Mouse (Mus musculus): ENCODE results near the gene Ubn1. TPM values are rescaled to one million over a fixed set of nuclear protein-coding genes. Genes with fewer than 3 reads are reported as not detected.

The Ubn1 gene
- total RNA-seq, 2 experiments from 2014 or later, result 34.4 to 35.7 TPM

DNA sequence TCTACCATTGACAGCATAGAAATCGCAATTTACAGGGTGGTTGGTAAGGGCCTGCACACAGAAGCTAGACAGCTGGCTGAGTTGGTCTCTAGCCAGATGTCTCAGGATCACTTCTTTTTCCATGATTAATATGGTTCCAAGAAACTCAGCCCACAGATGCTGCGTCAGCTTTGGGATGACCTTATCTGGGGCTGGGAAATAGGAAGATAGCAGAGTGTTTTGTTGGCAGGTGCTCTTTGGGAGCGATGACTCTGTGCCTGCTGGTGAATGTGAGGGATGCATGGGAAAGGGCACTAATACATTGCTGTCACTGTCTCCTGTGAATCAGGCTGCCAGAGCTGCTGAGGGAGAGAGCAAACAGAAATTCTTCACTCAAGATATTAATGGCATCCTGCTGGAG, 20.5 kb downstream of the Ubn1 start:
- intact Hi-C loops (cut with DNase I), result no loop called here

DNA sequence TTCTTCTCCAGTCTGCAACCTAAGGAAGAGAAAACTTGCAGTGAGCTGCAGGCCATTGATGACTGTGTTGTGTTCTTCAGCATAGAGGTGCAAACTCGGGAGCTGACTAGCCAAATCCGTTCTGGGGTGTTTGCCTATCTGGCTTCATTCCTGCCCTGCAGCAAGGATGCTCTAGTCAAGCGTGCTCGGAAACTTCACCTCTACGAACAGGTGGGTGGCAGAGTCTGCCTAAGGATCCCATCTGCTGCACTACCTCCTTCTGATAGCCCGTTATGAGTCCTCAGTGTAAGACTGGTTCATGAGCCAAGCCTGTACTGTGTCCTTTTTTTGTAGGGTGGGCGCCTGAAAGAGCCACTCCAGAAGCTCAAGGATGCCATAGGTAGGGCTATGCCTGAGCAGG, 22.1 kb downstream of the Ubn1 start:
- DNase-seq, result no peak
- intact Hi-C loops (cut with DNase I), result no loop called here

More for the DNA sequence above, 20.5 kb downstream of the Ubn1 start:
- peak; percentile 27 to 35 for DNase-seq

DNA sequence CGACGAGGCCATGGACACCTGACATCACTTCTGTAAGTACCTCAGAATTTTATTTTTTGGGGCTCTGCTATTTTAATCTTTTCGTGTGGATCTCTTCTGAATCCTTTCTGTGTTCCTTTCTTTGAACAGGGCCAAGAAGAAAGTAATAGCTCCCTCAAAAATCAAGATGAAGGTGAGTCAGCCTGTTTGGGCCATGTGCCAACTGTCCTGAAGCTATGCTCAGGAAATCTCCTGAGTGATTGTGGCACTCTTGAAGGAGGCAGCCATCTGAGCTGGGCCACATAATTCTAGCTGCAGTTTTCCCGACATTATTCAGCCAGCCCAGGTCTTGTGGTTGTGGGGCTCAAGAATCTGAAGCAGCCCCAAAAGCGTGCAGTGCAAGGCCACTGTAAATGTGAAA, 24.5 kb downstream of the Ubn1 start:
- no peak for DNase-seq
- intact Hi-C loops (cut with DNase I), result no loop called here

DNA sequence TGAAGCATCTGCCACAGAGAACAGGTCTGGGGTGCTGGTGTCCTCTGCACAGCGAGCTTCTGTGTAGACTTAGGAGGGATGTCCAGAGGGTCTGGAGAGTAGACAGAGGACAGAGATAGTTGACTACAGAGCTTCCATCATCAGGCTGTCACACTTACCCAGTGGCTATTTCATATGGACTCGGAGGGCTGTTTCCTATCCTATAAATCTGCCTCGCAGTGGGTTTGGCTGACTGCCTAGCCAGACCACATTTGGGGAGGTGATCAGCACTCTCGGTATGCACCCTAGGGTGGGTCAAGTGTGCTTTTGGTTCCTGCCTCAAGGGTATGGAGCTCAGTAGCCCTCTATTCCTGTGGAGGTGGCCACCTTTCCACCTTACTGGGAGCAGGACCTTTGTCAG, 35.3 kb downstream of the Ubn1 start:
- DNase-seq, result no peak
- intact Hi-C loops (cut with DNase I), result no loop called here

DNA sequence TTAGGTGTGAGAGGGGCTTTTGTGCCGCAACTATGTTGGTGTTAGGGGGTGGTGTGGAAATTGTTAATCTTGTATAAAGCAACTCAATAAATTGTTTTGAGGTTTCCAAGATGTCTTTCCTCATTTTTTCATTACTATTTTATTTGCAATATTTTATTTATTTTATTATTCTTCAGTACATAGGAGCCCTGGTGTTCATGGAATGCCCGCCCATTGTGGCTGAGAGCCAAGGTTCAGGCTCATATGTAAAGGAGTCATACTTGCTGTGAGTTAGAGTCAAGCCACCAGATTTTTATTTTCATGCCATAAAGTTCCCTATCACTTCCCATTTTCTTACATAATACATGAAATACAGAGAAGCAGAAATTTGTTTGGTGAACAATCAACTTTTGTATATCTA, 36.3 kb downstream of the Ubn1 start:
- intact Hi-C loops (cut with DNase I), result no loop called here
- no peak for DNase-seq

DNA sequence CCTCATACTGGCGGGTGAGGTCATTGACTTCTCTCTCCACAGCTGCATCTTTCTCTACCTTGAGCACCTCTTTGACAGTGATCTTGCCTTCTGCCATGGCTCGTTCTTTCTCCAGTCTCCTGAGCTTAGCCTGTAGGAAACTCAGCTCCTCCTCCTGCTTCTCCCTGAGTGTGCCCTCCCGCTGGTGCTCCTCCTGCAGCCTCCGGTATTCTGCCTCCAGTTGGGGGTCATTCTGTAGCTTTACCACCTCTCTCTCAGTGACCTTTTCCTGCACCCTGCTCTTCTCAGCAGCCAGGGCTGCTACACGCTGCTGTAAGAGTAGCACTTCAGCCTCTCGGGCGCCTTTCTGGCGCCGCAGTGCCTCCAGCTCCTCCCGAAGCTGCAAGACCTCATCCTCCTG, 39.2 kb downstream of the Ubn1 start:
- no peak for DNase-seq
- intact Hi-C loops (cut with DNase I), result no loop called here

DNA sequence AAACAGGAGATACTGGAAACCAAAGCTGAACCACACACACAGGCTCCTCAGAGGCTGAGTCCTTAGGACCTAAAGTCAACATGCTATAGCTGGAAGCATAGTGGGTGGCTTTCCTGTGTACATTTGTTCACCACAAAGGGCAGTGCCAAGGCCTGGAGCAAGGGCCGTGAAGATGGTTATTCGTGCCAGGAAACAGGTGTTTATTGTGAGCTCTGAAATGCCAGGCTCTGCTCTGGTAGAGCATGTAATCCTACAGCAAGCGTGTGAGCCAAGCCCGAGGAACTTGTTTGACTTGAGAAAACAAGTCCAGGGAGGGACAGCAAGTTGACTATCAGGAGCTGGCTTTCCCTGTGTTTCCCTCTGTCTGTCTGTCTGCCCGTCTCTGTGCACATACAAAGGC, 43.4 kb downstream of the Ubn1 start:
- no peak for DNase-seq
- intact Hi-C loops (cut with DNase I), result no loop called here

DNA sequence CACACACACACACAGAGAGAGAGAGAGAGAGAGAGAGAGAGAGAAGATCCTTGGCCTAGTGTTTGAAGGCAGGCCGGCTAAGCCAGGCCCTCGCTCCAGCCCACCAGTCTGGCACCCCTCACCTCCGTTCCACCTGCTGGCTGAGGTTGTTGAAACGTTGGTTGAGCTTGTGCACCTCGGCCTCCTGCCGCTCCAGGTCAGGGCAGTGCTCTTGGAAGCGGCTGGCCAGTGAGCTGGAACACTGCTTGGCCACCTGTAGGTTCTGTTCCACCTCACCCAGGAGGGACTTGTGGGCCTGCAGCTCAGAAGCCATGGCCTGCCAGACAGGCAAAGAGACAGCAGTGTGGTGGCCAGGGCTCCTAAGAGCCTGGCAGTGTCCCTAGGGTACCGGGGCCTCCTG, 46.6 kb downstream of the Ubn1 start:
- intact Hi-C loops (cut with DNase I), result no loop called here
- no peak for DNase-seq

DNA sequence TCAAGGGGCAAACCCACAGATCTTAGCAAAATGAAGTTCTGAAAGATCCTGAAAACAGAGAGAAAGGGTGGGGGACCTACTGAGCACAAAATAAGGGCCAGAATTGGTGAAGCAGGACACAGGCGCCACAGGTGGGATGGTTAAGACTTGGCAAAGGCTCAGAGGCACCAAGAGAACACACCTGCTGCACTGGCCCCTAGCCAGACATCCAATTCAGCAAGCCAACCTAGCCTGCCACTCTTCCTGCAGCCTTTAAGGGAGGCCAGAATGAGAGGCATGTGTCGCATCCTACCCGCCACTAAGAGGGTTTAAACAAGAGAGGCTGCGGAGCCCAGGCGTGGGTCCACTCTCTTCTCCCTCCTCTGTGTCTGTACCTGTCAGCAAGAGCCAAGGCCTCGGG, 51.1 kb downstream of the Ubn1 start:
- intact Hi-C loops (cut with DNase I), result no loop called here
- DNase-seq, result no peak

DNA sequence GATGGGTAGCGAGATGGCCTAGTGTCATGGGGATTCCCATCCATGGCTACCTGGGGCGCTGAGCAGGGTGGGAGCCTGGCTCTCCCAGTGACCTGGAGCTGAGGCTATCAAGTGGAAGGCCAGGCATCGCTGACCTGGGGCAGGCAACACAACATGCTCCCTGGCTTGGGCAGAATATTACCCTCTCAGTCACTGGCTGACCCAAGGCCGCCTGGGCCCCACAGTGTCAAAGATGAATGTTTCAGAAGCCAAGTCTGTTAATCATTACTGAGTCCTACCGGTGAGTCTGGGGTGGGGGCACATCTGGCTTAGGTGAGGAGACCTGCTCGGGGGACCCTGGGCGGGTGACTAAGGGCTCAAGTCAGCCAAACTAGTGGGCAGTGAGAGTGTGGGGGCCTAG, 60.0 kb downstream of the Ubn1 start:
- intact Hi-C loops (cut with DNase I), result no loop called here
- DNase-seq, result no peak

DNA sequence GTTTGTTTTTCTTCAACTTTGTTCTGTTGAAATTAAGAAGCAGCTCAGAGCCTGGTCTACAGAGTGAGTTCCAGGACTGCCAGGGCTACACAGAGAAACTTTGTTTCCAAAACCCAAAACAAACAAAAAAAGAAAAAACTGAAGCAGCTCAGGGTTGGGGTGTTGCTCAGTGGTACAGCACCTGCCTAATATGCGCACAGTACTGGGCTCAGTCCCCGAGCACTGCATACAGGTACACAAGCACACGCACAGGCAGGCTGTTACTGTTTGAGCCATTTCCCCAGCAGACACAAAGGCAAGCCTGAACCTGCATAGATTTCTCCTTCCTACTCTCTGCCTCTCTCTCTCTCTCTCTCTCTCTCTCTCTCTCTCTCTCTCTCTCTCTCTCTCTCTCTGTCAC, 61.2 kb downstream of the Ubn1 start:
- DNase-seq, result no peak
- intact Hi-C loops (cut with DNase I), result no loop called here

DNA sequence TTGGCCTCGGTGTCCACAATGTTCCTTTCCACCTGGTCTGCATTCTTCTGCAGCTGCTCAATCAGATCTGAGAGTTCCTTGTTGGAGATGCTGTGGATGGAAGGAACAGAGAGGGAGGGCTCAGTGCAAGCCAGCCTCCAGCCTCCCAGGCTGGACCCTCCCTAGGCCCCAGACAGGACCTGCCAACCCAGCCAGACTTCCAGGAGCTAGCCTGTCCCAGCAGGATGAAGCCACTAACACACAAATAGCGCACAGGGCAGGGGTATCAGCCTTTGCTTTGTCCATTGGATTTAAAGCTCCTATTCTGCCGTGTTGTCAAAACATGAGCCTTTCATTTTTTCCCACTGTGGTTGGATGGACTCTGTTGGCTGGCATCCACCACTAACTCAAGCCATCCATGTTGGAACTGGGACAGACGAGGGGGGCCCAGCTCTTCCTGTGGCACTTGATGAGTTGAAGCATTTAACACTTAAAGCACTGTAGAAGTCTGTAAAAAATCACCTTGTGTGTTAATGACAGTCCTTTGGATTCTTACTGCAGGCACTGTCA, 63.2 kb downstream of the Ubn1 start:
- DNase-seq, result peak in 1 of 2 experiments; percentile 25
- intact Hi-C loops (cut with DNase I), result no loop called here

DNA sequence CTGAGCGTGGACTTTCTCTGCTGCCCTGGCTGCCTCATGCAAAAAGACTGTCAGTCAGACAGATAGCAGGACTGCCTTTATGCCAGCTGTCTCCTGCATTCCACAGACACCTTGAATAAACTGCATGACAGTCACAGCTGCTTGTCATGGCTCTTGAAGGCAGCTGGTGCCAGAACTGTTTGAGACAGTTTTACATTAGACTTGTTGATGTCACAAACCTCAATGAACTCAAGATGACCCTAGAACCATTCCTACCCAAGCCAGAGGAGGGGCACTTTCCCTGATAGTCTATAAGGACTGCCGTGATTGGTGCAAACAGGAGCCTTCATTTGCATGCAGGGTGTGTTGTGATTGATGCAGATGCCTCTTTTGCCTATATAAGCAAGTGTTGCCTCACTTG, 63.7 kb downstream of the Ubn1 start:
- DNase-seq, result peak in 1 of 2 experiments; percentile 29
- intact Hi-C loops (cut with DNase I), result no loop called here

DNA sequence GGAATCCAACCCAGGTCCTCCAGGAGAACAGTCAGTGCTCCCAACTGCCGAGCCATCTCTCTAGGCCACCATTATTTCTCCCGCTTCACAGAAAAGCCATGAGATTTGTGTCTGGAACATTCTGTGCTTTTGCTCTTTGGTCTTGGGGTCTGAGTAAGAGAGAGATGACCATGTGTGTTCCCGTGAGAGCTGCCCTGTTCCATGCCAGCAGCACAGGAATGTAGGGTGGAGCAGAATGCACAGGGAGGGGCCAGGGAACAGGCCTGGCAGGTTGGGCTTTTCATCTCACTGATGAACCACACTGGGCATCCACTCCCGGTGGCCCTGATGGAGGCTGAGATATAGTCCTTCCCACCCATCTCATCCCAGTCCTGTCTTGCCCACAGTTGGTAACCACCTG, 69.5 kb downstream of the Ubn1 start:
- no peak for DNase-seq
- intact Hi-C loops (cut with DNase I), result no loop called here

DNA sequence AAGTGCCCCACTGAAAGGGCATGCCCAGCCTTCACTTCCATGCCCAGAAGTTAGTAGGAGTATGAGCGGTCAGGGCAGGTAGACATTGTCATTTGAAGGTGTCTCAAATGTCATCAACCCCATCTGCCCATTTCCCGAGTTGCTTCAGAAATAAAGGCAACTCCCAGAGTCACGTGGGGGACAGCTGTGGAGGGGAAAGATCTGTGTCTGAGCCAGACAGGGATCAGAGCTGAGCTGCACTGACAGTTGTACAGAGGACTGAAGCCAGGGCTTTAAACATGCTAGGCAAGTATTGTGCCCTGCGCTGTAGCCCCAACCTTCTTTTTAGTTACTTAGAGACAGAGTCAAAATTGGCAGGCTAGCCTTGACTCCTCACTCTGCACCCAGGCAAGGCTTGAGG, 70.0 kb downstream of the Ubn1 start:
- intact Hi-C loops (cut with DNase I), result no loop called here
- DNase-seq, result no peak

DNA sequence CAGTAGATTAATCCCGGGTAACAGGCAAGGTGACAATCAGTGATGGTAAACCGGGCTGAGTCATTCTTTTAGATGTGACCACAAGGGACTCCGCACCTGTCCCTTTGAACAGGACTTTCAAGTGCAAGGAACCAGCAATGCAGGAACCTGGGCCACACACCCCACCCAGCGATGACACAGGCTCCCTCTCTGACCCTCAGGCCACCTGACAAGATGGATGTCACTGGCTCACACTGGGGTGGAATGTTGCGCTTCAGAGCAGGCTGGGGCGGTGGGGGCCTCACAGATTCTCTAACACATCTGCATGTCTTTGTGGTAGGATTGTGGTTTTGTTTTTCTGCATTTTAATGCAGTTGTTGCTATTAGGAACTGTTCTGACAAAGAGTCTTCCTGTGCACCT, 73.6 kb downstream of the Ubn1 start:
- intact Hi-C loops (cut with DNase I), result no loop called here
- no peak for DNase-seq

DNA sequence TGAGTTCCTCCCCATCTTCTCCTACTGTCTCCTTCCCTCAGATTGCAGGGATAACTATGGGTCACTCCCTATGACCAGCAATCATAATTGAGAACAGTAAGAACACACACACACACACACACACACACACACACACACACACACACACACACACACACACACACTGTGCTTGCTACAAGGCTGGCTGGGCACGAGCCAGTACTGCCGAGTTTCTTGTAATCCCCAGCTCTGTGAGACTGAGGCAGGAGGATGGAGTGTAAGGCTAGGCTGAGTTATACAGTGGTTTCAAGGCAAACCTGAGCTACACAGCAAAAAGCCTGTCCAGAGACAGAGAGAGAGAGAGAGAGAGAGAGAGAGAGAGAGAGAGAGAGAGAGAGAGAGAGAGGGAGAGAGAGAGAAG, 80.3 kb downstream of the Ubn1 start:
- no peak for DNase-seq
- intact Hi-C loops (cut with DNase I), result no loop called here

DNA sequence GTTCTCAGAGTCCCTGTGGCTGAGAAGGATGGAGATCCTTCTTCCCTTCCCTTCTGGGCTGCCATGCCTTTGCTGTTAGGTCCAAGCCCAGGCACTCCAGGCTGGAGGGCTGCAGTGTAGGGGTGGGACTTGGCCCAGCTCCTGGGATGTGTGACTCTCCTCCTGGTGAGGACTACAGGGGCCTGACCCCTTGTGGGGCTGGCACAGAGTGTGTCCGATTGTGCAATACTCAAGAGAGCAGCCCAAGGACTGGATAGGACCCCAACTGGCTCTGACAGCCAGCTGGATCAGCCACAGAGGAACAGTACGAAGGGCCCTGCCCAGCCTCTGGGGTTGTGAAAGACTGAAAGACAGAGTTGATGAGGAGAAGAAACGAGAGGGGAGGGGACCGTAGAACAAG, 80.9 kb downstream of the Ubn1 start:
- intact Hi-C loops (cut with DNase I), result no loop called here
- peak; percentile 72 for DNase-seq

DNA sequence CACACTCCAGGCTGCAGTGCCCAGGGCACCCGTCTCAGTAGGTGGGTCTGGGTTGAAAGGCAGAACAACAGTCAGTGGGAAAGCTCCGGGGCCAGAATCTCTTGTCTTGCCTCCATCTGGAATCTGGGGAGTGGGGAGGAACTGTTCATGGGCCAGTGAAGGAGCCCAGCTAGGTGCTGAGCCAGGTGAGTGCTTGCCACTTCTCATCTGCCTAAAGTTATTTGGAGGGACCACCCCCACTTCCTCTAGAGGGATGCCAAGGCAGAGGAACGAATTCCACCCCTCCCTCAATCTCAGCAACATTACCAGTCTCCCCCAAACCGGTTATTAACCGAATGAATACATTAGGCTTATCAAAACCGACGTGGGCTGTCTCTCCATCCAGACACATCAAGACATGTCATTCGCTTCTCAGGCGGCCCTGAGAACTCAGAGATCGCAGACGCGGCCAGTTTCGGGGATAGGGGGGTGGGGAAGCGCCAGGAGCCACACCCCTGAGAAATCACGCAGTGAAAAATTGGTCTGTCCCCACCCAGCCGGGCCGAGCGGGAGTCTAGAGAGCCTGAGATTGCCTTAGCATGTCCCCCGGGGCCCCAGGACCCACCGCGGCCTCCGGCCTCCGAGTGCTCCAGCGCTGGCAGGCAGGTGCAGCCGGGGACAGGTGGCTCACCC, 81.5 kb downstream of the Ubn1 start:
- intact Hi-C loops (cut with DNase I), result no loop called here
- DNase-seq, result no peak

DNA sequence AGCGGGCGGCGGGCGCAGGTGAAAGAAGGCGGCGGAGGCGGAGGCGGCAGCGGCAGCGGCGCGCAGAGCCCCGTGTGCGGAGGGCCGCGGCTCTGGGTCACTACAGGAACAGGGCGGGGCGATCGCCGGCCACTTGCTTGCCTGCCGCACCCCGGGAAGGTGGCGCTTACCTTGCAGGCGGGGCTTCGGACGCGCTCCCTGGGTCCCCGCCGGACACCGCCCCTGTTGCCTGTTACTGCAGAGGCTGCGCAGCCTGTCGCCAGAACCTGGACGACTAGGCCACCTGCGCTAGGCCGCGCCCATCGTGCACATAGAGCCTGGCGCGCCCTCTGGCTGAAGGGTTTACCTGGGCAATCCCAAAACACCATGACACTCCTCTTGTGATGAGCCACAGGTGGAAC, 82.5 kb downstream of the Ubn1 start, which contains the start of gene Ppl:
TSS of gene Ppl (minus strand) at position 21 of the 401 bp plus-strand sequence.
- DNase-seq, result peak; percentile 41 to 43
- intact Hi-C loops (cut with DNase I), result no loop called here

DNA sequence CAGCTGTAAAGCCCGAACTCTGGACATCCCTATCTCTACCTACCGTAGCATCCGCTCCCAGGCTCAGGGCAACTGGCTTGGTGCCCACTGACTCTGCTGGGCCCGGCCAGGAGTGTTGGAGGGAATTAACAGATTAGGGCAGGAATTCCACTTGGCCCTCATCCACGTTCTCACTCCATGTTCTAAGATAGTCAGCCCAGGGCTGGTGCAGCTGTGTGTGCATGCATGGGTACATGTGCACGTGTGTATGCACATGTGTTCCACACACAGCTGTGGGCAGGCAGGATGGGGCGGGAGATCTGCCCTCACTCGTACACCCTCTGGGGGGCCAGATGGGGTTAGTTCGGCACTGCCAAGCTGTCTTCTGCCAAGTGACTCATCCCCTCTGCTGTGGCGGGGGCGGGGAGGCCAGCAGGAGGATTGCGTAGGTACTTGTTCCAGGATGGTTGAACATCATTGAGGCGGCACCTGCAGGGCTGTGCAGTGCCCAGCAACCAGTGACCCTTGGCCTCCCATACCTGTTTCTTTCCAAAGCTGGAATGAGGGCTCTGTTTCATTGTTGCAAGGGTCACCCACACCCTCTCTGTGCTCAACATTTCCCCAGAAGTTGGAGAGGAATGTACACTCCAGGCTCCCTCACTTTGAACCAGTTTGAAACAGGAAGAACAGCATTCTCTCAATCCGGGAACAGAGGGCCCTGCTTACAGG, 84.9 kb downstream of the Ubn1 start:
- intact Hi-C loops (cut with DNase I), result no loop called here
- DNase-seq, result peak; percentile 74 to 83

DNA sequence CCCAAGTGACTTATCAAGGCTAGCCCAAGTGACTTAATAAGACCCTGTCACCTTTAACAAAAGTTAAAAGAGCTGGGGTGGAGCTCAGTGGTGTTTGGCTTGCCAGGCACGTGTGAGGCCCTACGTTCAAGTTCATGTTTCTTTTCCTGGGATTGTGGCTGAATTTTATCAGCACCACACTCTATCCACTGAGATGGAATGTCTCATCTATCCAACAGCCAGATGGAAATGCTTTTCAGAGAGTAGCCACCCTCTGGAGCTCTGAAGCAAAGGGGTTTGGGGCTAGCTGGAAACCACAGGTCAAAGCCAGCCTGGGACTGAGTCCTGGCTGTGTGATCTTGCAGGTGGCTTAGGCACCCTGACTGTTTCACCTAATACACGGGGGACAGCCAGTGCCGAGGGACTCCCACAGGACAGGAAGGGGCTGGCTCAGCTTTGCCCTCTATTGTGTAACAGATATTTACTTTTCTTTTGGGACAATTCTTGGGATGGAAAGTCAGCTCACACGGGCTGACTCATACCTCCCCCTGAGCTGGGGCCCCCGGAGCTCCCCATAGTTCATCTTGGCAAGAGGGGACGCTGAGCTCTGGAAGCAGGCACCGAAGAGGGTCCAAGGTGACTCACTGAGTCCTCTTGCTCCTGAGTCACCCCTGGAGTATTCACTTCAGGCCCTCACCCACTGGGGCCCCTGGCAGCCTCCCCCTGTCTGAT, 85.8 kb downstream of the Ubn1 start:
- peak in 1 of 2 experiments; percentile 14 for DNase-seq

More for the DNA sequence above, 85.8 kb downstream of the Ubn1 start:
- intact Hi-C loops (cut with DNase I), result no loop called here

Data from heart, postnatal 10 days (tissue).